Mouse (Mus musculus): ENCODE results near the gene Dcpp1.

- TF ChIP-seq CTCF (conservative IDR thresholded peaks at IDR 0.05; ENCODE audit: insufficient read depth, insufficient read length, low read depth, low read length): no peak
- no peak for TF ChIP-seq POLR2A (IDR thresholded peaks at IDR 0.05; ENCODE audit: low read depth, low read length)
These were observed 22.8 kb upstream of the Dcpp1 start for GRCm38 (mm10) chr17:23857913-23858312.

All from kidney, adult 2 months (tissue).